Mouse (Mus musculus) MEL (cell line): ENCODE measurements around the gene Dnajb11.

ENCODE experiments used
- CTCF ChIP-seq, 3 experiments: IDR thresholded peaks in 2 of 3; conservative IDR thresholded peaks in 1 of 3; 2 replicates each; pipeline ENCODE4 v1.5.1; 2011 to 2012; ENCODE audit warnings: low read length in 3 of 3, low read depth in 2 of 3, mild to moderate bottlenecking in 2 of 3, improper control_type of control experiment in 1 of 3, inconsistent platforms in 1 of 3, mixed read lengths in 1 of 3, moderate library complexity in 1 of 3; ENCODE audit not compliant: control insufficient read depth in 1 of 3, insufficient read depth in 1 of 3, poor library complexity in 1 of 3, severe bottlenecking in 1 of 3
- KAT2A ChIP-seq: conservative IDR thresholded peaks from 2 replicates; pipeline ENCODE4 v1.6.1; 2012; ENCODE audit warnings: low read depth, low read length, improper control_type of control experiment, inconsistent platforms
- POLR2A ChIP-seq, 2 experiments: IDR thresholded peaks; 2 replicates each; pipeline ENCODE4 v1.6.1; 2011 to 2012; ENCODE audit warnings: low read length in 2 of 2, mild to moderate bottlenecking in 2 of 2, control low read depth in 1 of 2, improper control_type of control experiment in 1 of 2, low read depth in 1 of 2, moderate library complexity in 1 of 2; ENCODE audit not compliant: control insufficient read depth in 1 of 2, insufficient read depth in 1 of 2, poor library complexity in 1 of 2
- ZNF384 ChIP-seq: IDR thresholded peaks from 2 replicates; pipeline ENCODE4 v1.6.1; 2012; ENCODE audit warnings: low read depth, mild to moderate bottlenecking, inconsistent platforms, low read length, improper control_type of control experiment

GRCm38 (mm10) chr16:22811477-22811876, 46.2 kb upstream of the Dnajb11 start, which contains the start of gene Crygs:
- no peak for TF ChIP-seq KAT2A
- no peak for TF ChIP-seq POLR2A (IDR thresholded peaks at IDR 0.05; ENCODE audit: control insufficient read depth in 1 of 2, insufficient read depth in 1 of 2, low read depth in 1 of 2, low read length in 2 of 2, poor library complexity in 1 of 2)
- no peak for TF ChIP-seq CTCF (IDR thresholded peaks at IDR 0.05 in 2 of 3, conservative IDR thresholded peaks at IDR 0.05 in 1 of 3; ENCODE audit: control insufficient read depth in 1 of 3, insufficient read depth in 1 of 3, low read depth in 2 of 3, low read length in 3 of 3, poor library complexity in 1 of 3, severe bottlenecking in 1 of 3)
- no peak for TF ChIP-seq ZNF384
